Mouse (Mus musculus) gastrocnemius, adult 2 months (tissue): Measurements from ENCODE around the gene Bbc3. TPM values are rescaled to one million over a fixed set of nuclear protein-coding genes. Genes with fewer than 3 reads are reported as not detected.
A peak's percentile ranks its signal among the peaks of the same experiment; 100 is the strongest.
"Not testable (repeated sequence)": the region's sequence is repeated elsewhere in the genome, so short reads cannot be mapped to it uniquely, and the experiment has no call there.

Source experiments
- DNase-seq: peaks from one replicate; pipeline ENCODE4 v3.0.0; 2022
- H3K27ac ChIP-seq: fragments of 200-600 bp; 2 replicates; pipeline ENCODE4 v1.8.1; 2022; ENCODE audit warnings: mild to moderate bottlenecking
- H3K4me3 ChIP-seq: fragments of 200-600 bp; 2 replicates; pipeline ENCODE4 v1.8.1; 2022; ENCODE audit warnings: mild to moderate bottlenecking, moderate library complexity
- CTCF ChIP-seq: fragments of 200-600 bp; IDR thresholded peaks from 2 replicates; pipeline ENCODE4 v1.8.1; 2022; ENCODE audit warnings: antibody characterized with exemption, mild to moderate bottlenecking, moderate library complexity
- intact Hi-C: fragments of 180-260 bp; cut with DNase I; formaldehyde crosslinking; loops from one replicate; pipeline ENCODE4 v1.15.1; 2025
- long read RNA-seq, 2 experiments: library from polyadenylated mRNA; stranded (forward); transcript quantifications; one replicate each; pipeline ENCODE4 v2.0.0; 2021
- total RNA-seq, 2 experiments: library from RNA; stranded (reverse); gene quantifications; 2 replicates each; pipeline ENCODE4 v1.2.3; 2021

The Bbc3 gene
- total RNA-seq = 1 to 10 TPM; 1.4 to 2.9 TPM
- long read RNA-seq, experiment 1, partial matches to known transcripts = 0 of 2 reads
- long read RNA-seq, experiment 1, other reads (novel, unspliced or antisense) = 1 of 2 reads
- long read RNA-seq, experiment 2, partial matches to known transcripts = 0 of 2 reads
- long read RNA-seq, experiment 2, other reads (novel, unspliced or antisense) = 0 of 2 reads

GRCm38 (mm10) chr7:16308093-16308492, at the start of gene Bbc3:
Gene Bbc3 (plus strand): TSS chr7:16308393.
- intact Hi-C loops, DNase-seq: not testable (repeated sequence)
- H3K4me3 ChIP-seq = peak within 1 kb of the TSS; percentile 84
- H3K27ac ChIP-seq = peak within 1 kb of the TSS; percentile 95

DNA sequence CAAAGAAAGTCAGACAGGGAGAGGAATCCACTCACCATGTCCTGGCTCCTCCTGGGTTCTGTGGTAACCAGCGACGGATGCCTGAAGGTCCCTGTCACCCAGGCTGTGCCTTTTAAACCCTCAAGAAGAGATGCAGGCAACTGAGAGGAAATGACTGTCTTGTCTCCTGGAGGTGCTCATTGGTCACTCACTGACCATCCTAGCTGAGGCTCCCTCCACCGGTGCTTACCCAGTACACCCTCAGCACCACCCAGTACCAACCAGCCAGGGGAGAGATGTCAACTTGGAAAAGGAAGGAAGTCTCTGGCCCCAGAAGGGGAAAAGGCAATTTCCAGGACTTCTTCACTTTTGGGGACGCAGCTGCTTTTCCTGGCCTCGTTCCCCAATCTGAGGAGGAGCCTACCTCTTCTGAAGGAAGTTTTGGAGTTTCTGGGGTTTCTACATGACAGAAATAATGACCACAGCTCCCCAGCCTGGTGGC, 49.0 kb upstream of the Bbc3 start, which contains the start of gene C5ar1:
Gene C5ar1 (minus strand): TSS at position 431 of the 481 bp plus-strand sequence.
- intact Hi-C loops = no loop called here
- TF ChIP-seq CTCF = no peak
- H3K27ac ChIP-seq = no peak within 1 kb of the TSS; the same call in 1 of the 2 replicates
- no peak for DNase-seq
- peak within 1 kb of the TSS; percentile 44 for H3K4me3 ChIP-seq

DNA sequence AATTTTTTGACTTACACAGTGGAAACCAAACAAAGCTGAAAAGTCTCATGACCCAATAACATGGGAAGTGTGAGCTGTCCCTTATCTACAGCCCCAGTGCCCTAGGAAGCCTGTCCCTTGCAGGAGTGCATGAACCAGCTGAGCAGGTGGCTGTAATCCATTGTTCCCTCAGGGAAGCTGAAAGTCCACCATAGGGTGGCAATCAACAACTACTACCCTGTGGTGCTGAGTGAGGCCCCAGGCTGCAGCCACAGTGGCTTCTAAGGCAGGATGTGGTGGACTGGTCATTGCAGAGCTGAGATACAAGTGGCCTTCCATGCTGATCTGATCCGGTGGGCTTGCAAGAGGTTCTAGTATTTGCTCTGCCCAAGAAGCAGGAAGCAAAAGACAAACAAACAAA, 47.1 kb upstream of the Bbc3 start:
- TF ChIP-seq CTCF = no peak
- no peak overlapping the region for H3K27ac ChIP-seq
- DNase-seq = no peak
- no peak overlapping the region for H3K4me3 ChIP-seq
- intact Hi-C loops = no loop called here

DNA sequence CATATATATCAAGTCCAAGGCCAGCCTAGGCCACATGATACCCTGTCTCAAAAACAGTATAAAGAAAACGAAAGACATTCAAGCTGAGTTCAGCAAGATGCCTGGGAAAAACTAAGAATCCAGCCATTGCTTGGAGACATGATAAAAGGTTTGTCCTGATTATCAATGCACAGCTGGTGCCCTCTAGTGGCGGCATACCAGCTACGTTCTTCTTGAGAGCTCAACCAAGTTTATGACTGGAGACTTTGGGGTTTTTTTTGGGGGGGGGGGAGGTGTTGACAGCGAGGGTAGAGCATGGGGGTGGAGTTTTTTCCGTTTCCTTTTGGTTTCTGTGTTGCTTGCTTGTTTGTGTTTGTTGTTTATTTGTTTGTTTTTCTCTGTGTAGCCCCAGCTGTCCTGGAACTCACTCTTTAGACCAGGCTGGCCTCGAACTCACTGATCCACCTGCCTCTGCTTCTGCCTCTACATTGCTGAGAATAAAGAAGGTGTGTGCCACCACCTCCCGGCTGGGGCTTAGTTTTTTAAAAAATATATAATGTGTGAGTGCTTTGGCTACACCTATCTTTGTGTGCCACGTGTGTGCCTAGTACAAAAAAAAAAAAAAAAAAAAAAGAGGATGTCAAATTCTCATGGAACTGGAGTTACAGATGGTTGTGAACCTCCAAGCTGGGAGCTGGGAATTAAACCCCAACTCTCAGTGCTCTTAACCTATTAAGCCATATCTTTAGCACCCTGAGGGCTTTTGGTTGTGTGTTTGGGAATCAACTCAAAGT, 45.0 kb upstream of the Bbc3 start:
- Histone ChIP-seq H3K27ac (no peak overlapping the region), H3K4me3 (no peak overlapping the region)
- DNase-seq = peak; percentile 81
- peak; percentile 73 for TF ChIP-seq CTCF
- intact Hi-C loops = loop anchor here (1.0 kb wide), 1 partner anchor 71 kb away; no protein-coding TSS in a partner anchor

- TF ChIP-seq CTCF = no peak
- Histone ChIP-seq H3K4me3 (no peak overlapping the region), H3K27ac (no peak overlapping the region)
- intact Hi-C loops = loop anchor here (1.0 kb wide), 1 partner anchor 72 kb away; no protein-coding TSS in a partner anchor
- no peak for DNase-seq
Measured at GRCm38 (mm10) chr7:16263843-16264242, 44.4 kb upstream of the Bbc3 start.

GRCm38 (mm10) chr7:16265856-16266255, 42.3 kb upstream of the Bbc3 start:
- DNase-seq = no peak
- H3K4me3 ChIP-seq = no peak overlapping the region
- intact Hi-C loops = no loop called here
- TF ChIP-seq CTCF = no peak
- H3K27ac ChIP-seq = no peak overlapping the region

DNA sequence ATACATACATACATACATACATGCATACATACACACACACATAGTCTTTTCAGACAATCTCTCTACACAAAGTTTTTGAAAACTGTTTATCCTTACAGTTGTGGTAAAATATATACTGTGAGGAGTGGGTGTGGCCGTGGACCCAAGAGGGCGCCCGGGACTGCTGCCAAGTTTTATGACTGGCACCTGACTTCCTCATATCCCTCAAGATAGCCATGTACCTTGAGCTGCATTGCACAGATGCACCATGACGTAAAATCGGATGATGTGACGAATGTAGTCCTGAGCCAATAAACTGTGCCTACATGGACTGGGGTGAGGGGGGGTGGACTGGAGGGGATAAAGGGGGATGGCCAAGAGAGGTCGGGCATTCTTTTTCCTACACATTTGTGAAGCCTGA, 41.6 kb upstream of the Bbc3 start:
- DNase-seq, H3K4me3 ChIP-seq, intact Hi-C loops, H3K27ac ChIP-seq: not testable (repeated sequence)

DNA sequence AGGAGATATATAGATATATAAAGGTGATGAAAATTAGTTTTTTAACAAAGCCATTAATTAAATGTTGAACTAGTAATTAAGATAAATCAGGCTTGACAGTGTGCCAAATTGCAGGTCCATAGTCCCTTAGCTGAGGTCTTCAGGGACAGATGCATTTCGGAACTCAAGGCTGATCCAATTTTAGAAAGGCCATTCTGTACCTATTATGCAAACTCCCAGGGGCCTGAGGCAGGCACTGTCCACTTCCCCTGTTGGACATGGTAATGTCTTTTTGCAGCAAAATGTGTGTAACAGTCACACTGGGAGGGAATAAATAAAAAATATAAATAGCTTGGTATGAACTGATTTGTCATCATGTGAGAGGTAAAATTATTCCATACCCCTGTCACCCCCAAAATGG, 37.1 kb upstream of the Bbc3 start:
- no peak for DNase-seq
- no peak for TF ChIP-seq CTCF
- Histone ChIP-seq H3K4me3 (no peak overlapping the region), H3K27ac (no peak overlapping the region)
- intact Hi-C loops = no loop called here

GRCm38 (mm10) chr7:16272681-16273080, 35.5 kb upstream of the Bbc3 start:
- Histone ChIP-seq H3K4me3 (peak overlapping the region; percentile 88), H3K27ac (peak overlapping the region; percentile 83)
- peak; percentile 76 for DNase-seq
- TF ChIP-seq CTCF = peak; percentile 12; the same call in 1 of the 2 replicates
- intact Hi-C loops = no loop called here

- peak within 1 kb of the TSS; percentile 88 for H3K4me3 ChIP-seq
- intact Hi-C loops = no loop called here
- H3K27ac ChIP-seq = peak within 1 kb of the TSS; percentile 83
- DNase-seq = peak; percentile 91
- no peak for TF ChIP-seq CTCF
Measured at GRCm38 (mm10) chr7:16273081-16273765, 35.0 kb upstream of the Bbc3 start, which contains the start of gene Inafm1. Gene Inafm1 (minus strand): TSS chr7:16273617.

- H3K27ac ChIP-seq = peak overlapping the region; percentile 83
- DNase-seq = peak; percentile 62
- no peak for TF ChIP-seq CTCF
- intact Hi-C loops = no loop called here
- H3K4me3 ChIP-seq = peak overlapping the region; percentile 88
Measured at GRCm38 (mm10) chr7:16273766-16274140, 34.4 kb upstream of the Bbc3 start.

DNA sequence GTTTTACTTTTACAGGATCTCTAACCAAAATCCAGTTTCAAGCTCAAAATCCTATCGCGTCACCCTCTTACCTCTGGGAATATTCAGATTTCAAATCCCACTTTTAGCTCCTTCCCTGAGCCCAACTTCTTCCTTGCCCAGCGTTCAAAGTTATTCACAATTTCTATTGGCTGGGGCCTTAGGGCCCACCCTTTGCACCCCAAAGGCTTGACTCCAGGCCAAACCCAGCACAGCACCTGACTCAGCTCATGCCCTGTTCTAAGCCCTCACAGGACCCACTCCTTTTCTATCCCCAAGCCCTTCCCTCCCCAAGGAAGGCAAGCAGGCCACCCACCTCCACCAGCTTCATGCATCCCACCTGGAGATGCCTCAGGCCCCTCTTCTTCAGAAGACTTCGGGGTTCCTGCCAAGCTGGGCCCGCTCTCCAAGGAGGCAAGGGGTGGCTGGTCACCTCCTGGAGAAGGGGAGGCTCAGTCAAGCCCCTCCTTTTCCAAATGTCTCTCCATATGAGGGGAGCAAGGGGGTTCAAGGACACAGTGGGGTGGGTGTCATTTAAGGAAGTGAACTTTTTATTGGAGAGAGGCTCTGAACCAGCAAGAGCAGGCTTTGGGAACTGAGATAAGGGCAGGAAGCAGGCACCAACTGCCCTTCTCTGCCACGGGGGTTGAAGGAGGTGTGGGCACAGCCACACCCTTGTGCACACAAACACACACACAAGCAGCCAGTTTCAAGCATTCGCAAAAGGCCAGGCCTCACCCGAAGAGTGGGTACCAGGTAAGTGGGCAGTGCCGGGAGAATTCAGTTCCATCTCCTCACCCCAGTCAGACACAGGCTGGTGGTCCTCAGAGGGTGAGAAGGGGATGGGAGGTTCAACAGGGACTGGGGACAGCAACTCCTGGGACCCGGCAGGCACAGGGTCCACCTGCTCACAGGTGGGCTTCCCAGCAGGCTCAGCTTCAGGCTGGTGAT, 33.0 kb upstream of the Bbc3 start:
- no peak overlapping the region for H3K27ac ChIP-seq
- intact Hi-C loops = no loop called here
- no peak for TF ChIP-seq CTCF
- no peak overlapping the region for H3K4me3 ChIP-seq
- DNase-seq = no peak
